Mouse (Mus musculus): ENCODE measurements at regions not wholly inside any gene's neighbourhood (a gene's known extent, or its start where the extent isn't known, plus 50 kb on each side); places are given as distances from the start of the nearest gene placed in this dataset.

- TF ChIP-seq GATA1 (IDR thresholded peaks at IDR 0.05; ENCODE audit: borderline replicate concordance, low read length) (no peak), FLI1 (IDR thresholded peaks at IDR 0.05; ENCODE audit: low read length) (no peak)
Observed at GRCm38 (mm10) chr13:99814801-99815200, 86.1 kb downstream of the Cartpt start.

Measured in megakaryocyte, embryonic 14.5 days (primary cell).